Mouse (Mus musculus) heart, adult 11 months (tissue): Measurements from ENCODE around the gene Ano8.
"Not testable (repeated sequence)": the region's sequence is repeated elsewhere in the genome, so short reads cannot be mapped to it uniquely, and the experiment has no call there.

ENCODE experiments used
- DNase-seq: peaks from one replicate; pipeline ENCODE4 v3.0.0; 2022

Ano8 gene

GRCm38 (mm10) chr8:71437041-71437440, 48.7 kb downstream of the Ano8 start:
- peak; percentile 63 for DNase-seq

- DNase-seq = not testable (repeated sequence)
These were observed 52.8 kb downstream of the Ano8 start for GRCm38 (mm10) chr8:71432935-71433334.
